Mouse (Mus musculus): ENCODE measurements around the gene Cpt1c. TPM values are rescaled to one million over a fixed set of nuclear protein-coding genes. Genes with fewer than 3 reads are reported as not detected.

Gene Cpt1c
- polyA plus RNA-seq, 1 experiment from 2014 or later, result 10.0 TPM

DNA sequence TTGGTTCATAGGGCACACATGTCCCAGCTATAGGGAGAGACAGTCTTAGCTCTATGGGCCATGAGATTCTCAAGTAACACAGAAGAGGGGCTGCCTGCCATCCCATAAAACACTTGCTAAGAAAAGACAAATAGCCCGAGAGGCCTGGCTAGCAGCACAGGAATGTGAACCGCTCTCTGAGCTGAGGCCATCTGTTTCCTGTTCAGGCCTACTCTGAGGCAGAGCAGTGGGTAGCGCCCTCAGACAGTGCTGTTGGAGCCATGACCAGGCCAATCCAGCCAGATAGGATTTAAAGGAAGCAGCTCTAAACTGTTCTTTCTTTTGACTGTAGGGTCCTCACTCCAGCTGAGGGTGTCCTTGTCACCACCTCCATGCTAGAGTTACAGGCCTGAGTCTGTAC, 29.9 kb upstream of the Cpt1c start:
- 64% methylated on average over 3 of the region's 3 CpGs for WGBS (ENCODE audit: insufficient replicate concordance)
- ATAC-seq (replicated peaks; ENCODE audit: insufficient number of reproducible peaks, low FRiP score, low TSS enrichment), result no peak
- H3K27ac ChIP-seq (ENCODE audit: low read depth, low read length), result peak overlapping the region; percentile 47; the same call in 1 of the 2 replicates
- H3K9me3 ChIP-seq (replicated peaks; ENCODE audit: control insufficient read depth, low read length), result no peaks in the 10 kb centered on the region
- H3K36me3 ChIP-seq (ENCODE audit: control insufficient read depth, insufficient read depth, low read length), result peaks cover 67% of the 10 kb centered on the region
- H3K4me1 ChIP-seq (ENCODE audit: control insufficient read depth, insufficient read depth, low read length), result peaks cover 7% of the 10 kb centered on the region
- H3K27me3 ChIP-seq (ENCODE audit: control insufficient read depth, insufficient read depth, low read length), result no peaks in the 10 kb centered on the region
- H3K9ac ChIP-seq (ENCODE audit: low read depth, low read length), result no peak overlapping the region
- H3K4me2 ChIP-seq, result no peak overlapping the region
- H3K4me3 ChIP-seq (ENCODE audit: low read depth, low read length), result no peak overlapping the region

GRCm38 (mm10) chr7:45002440-45002839, 27.8 kb upstream of the Cpt1c start:
- Histone ChIP-seq H3K4me2 (no peak overlapping the region), H3K9me3 (replicated peaks; ENCODE audit: control insufficient read depth, low read length) (no peaks in the 10 kb centered on the region), H3K4me3 (ENCODE audit: low read depth, low read length) (no peak overlapping the region), H3K4me1 (ENCODE audit: control insufficient read depth, insufficient read depth, low read length) (peaks cover 19% of the 10 kb centered on the region), H3K27ac (ENCODE audit: low read depth, low read length) (no peak overlapping the region), H3K9ac (ENCODE audit: low read depth, low read length) (no peak overlapping the region), H3K27me3 (ENCODE audit: control insufficient read depth, insufficient read depth, low read length) (no peaks in the 10 kb centered on the region), H3K36me3 (ENCODE audit: control insufficient read depth, insufficient read depth, low read length) (peaks cover 52% of the 10 kb centered on the region)
- no peak for ATAC-seq (replicated peaks; ENCODE audit: insufficient number of reproducible peaks, low FRiP score, low TSS enrichment)
- 91% methylated on average over 7 of the region's 7 CpGs for WGBS (ENCODE audit: insufficient replicate concordance)

DNA sequence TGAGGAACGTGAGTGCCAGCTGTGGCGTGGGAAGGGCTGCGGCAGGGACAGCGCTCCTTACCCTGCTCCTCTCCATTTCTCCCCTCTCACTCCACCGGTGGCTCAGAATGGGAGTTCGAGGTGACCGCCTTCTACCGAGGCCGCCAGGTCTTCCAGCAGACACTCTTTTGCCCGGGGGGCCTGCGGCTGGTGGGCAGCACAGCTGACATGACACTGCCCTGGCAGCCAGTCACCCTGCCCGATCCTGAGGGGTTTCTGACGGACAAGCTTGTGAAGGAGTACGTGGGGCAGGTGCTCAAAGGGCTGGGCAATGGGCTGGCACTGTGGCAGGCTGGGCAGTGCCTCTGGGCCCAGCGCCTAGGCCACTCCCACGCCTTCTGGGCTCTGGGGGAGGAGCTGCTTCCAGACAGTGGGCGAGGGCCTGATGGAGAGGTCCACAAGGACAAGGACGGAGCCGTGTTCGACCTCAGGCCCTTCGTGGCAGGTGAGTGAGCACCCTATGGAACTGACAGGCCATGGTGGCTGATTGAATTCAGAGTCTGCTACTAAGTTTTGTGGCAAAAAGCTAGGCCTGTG, 26.0 kb upstream of the Cpt1c start:
- ATAC-seq (replicated peaks; ENCODE audit: insufficient number of reproducible peaks, low FRiP score, low TSS enrichment), result no peak
- no peaks in the 10 kb centered on the region for H3K9me3 ChIP-seq (replicated peaks; ENCODE audit: control insufficient read depth, low read length)
- H3K36me3 ChIP-seq (ENCODE audit: control insufficient read depth, insufficient read depth, low read length), result peaks cover 35% of the 10 kb centered on the region
- no peak overlapping the region for H3K4me3 ChIP-seq (ENCODE audit: low read depth, low read length)
- 85% methylated on average over 21 of the region's 21 CpGs for WGBS (ENCODE audit: insufficient replicate concordance)
- no peak overlapping the region for H3K9ac ChIP-seq (ENCODE audit: low read depth, low read length)
- no peaks in the 10 kb centered on the region for H3K27me3 ChIP-seq (ENCODE audit: control insufficient read depth, insufficient read depth, low read length)
- H3K4me1 ChIP-seq (ENCODE audit: control insufficient read depth, insufficient read depth, low read length), result peaks cover 27% of the 10 kb centered on the region
- H3K4me2 ChIP-seq, result no peak overlapping the region
- no peak overlapping the region; the same call in 1 of the 2 replicates for H3K27ac ChIP-seq (ENCODE audit: low read depth, low read length)

DNA sequence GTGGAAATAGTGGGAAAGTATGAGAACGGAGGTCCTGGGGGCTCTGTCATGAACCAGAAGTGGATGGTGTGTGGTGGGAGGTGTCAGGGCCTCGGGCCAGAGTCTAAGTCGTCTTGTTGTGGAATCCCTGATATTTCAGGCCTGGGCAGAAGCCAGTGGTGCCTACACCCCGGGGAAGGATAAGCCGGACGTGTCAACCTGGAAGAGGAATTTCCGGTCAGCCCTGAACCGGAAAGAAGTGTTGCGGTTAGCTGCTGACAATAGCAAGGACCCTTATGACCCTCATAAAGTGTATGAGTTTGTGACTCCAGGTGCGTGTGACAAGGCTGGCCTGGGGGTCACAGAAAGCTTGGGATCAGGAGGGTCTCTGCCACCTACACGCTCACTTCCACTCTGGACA, 25.1 kb upstream of the Cpt1c start:
- Histone ChIP-seq H3K9me3 (replicated peaks; ENCODE audit: control insufficient read depth, low read length) (no peaks in the 10 kb centered on the region), H3K4me2 (peak overlapping the region; percentile 97), H3K4me1 (ENCODE audit: control insufficient read depth, insufficient read depth, low read length) (peaks cover 27% of the 10 kb centered on the region), H3K9ac (ENCODE audit: low read depth, low read length) (no peak overlapping the region), H3K4me3 (ENCODE audit: low read depth, low read length) (no peak overlapping the region), H3K27ac (ENCODE audit: low read depth, low read length) (no peak overlapping the region), H3K27me3 (ENCODE audit: control insufficient read depth, insufficient read depth, low read length) (no peaks in the 10 kb centered on the region), H3K36me3 (ENCODE audit: control insufficient read depth, insufficient read depth, low read length) (peaks cover 34% of the 10 kb centered on the region)
- ATAC-seq (replicated peaks; ENCODE audit: insufficient number of reproducible peaks, low FRiP score, low TSS enrichment), result no peak
- WGBS (ENCODE audit: insufficient replicate concordance), result 71% methylated on average over 11 of the region's 11 CpGs

- peak within 1 kb of the TSS; percentile 97 for H3K4me2 ChIP-seq
- H3K36me3 ChIP-seq (ENCODE audit: control insufficient read depth, insufficient read depth, low read length), result peaks cover 37% of the 10 kb centered on the region
- peak within 1 kb of the TSS; percentile 71 for H3K4me3 ChIP-seq (ENCODE audit: low read depth, low read length)
- no peaks in the 10 kb centered on the region for H3K9me3 ChIP-seq (replicated peaks; ENCODE audit: control insufficient read depth, low read length)
- ATAC-seq (replicated peaks; ENCODE audit: insufficient number of reproducible peaks, low FRiP score, low TSS enrichment), result no peak
- peak within 1 kb of the TSS; percentile 89 for H3K9ac ChIP-seq (ENCODE audit: low read depth, low read length)
- H3K27me3 ChIP-seq (ENCODE audit: control insufficient read depth, insufficient read depth, low read length), result no peaks in the 10 kb centered on the region
- H3K4me1 ChIP-seq (ENCODE audit: control insufficient read depth, insufficient read depth, low read length), result peaks cover 27% of the 10 kb centered on the region
- WGBS (ENCODE audit: insufficient replicate concordance), result 2% methylated on average over 18 of the region's 18 CpGs
- H3K27ac ChIP-seq (ENCODE audit: low read depth, low read length), result peak within 1 kb of the TSS; percentile 86
Measured at GRCm38 (mm10) chr7:44998501-44998955, 23.9 kb upstream of the Cpt1c start, which contains the start of gene Bcl2l12. TSS of gene Bcl2l12 (minus strand) at chr7:44998712.

DNA sequence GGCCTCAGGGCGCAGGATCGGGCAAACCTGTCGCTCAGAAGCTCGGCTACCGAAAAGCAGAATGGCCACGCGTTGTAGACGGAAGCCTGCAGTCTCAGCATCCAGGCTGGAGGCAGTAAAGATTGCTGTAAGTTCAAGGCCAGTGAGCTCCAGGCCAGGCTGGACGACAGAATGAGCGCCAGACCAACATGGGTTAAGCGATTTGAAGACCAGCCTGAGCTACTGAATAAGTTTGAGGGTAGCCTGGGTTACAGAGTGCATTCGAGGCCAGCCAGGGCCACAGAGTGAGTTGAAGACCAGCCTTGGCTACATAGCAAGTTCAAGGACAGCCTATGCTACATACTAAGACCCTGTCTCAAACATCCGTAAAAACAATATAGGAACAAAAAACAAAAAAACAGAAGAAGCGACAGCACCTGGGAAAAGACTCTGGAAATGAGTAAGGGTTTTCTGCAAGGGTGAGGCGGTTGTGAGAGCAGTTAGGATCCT, 23.3 kb upstream of the Cpt1c start:
- peaks cover 27% of the 10 kb centered on the region for H3K4me1 ChIP-seq (ENCODE audit: control insufficient read depth, insufficient read depth, low read length)
- peaks cover 35% of the 10 kb centered on the region for H3K36me3 ChIP-seq (ENCODE audit: control insufficient read depth, insufficient read depth, low read length)
- no peak for ATAC-seq (replicated peaks; ENCODE audit: insufficient number of reproducible peaks, low FRiP score, low TSS enrichment)
- peak overlapping the region; percentile 86 for H3K27ac ChIP-seq (ENCODE audit: low read depth, low read length)
- H3K9ac ChIP-seq (ENCODE audit: low read depth, low read length), result peak overlapping the region; percentile 89
- 3% methylated on average over 15 of the region's 15 CpGs for WGBS (ENCODE audit: insufficient replicate concordance)
- H3K9me3 ChIP-seq (replicated peaks; ENCODE audit: control insufficient read depth, low read length), result no peaks in the 10 kb centered on the region
- H3K4me3 ChIP-seq (ENCODE audit: low read depth, low read length), result peak overlapping the region; percentile 71
- H3K4me2 ChIP-seq, result peak overlapping the region; percentile 97
- H3K27me3 ChIP-seq (ENCODE audit: control insufficient read depth, insufficient read depth, low read length), result no peaks in the 10 kb centered on the region

DNA sequence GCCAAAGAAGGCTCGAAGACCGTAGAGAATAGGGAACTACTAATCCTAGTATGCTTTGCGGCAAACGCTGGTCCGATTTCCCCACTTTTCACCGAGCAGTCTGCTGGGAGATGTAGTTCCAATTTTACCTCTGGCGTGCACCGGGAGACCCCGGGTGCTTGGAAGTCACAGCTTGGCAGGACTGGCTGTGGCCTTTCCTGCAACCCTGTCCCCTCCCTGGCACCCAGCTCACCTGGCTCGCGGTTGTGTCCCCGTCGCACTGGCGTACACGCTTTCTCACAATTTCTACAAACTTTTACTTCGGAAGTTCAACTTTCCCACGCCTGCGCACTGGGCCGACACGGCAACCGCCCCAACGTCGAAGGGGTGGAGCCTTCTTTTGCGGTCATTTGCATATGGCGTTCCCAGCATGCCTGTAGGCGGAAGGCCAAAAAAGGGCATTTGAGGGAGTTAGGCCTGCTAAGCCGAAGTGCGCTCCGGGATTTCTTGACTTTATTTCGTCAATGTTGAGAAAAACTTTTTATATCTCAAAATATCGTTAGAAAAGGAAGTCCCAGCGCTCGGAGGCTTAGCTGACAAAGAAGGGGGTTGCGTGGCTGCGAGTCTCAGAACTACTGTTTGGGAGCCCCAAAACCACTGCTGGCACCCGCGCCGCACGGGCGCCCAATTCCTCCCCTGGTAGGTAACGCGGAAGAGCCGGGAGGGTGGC, 22.7 kb upstream of the Cpt1c start, which contains the start of gene Irf3:
Gene Irf3 (plus strand): TSS at position 418 of the 709 bp plus-strand sequence.
- Histone ChIP-seq H3K27me3 (ENCODE audit: control insufficient read depth, insufficient read depth, low read length) (no peaks in the 10 kb centered on the region), H3K4me3 (ENCODE audit: low read depth, low read length) (peak within 1 kb of the TSS; percentile 71), H3K36me3 (ENCODE audit: control insufficient read depth, insufficient read depth, low read length) (peaks cover 32% of the 10 kb centered on the region), H3K9ac (ENCODE audit: low read depth, low read length) (peak within 1 kb of the TSS; percentile 89), H3K4me1 (ENCODE audit: control insufficient read depth, insufficient read depth, low read length) (peaks cover 27% of the 10 kb centered on the region), H3K4me2 (peak within 1 kb of the TSS; percentile 97), H3K9me3 (replicated peaks; ENCODE audit: control insufficient read depth, low read length) (no peaks in the 10 kb centered on the region), H3K27ac (ENCODE audit: low read depth, low read length) (peak within 1 kb of the TSS; percentile 86)
- under 1% methylated on average over 43 of the region's 43 CpGs for WGBS (ENCODE audit: insufficient replicate concordance)
- peak; percentile 82 for ATAC-seq (replicated peaks; ENCODE audit: insufficient number of reproducible peaks, low FRiP score, low TSS enrichment)

DNA sequence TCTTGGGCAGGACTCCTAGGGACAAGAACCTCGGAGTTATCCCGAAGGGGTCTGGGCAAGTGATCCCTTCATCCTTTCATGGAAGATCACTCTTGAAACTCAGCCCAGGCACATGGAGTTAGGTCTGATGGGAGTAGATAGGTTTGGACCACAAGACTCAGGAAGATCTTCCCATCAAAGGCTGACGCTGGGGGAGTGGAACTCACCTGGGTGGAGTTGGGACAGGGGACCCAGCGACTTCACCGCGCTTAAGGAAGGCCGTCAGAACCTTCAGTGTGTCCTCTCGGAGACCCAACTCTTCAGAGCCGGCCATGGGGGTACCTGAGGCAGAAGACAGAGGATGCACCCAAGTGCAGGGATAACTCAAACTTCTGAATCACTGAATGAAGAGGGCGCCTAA, 22.0 kb upstream of the Cpt1c start:
- H3K9me3 ChIP-seq (replicated peaks; ENCODE audit: control insufficient read depth, low read length), result no peaks in the 10 kb centered on the region
- peak overlapping the region; percentile 86 for H3K27ac ChIP-seq (ENCODE audit: low read depth, low read length)
- peak overlapping the region; percentile 97 for H3K4me2 ChIP-seq
- H3K4me1 ChIP-seq (ENCODE audit: control insufficient read depth, insufficient read depth, low read length), result peaks cover 25% of the 10 kb centered on the region
- peak overlapping the region; percentile 89 for H3K9ac ChIP-seq (ENCODE audit: low read depth, low read length)
- H3K36me3 ChIP-seq (ENCODE audit: control insufficient read depth, insufficient read depth, low read length), result peaks cover 33% of the 10 kb centered on the region
- peak overlapping the region; percentile 71 for H3K4me3 ChIP-seq (ENCODE audit: low read depth, low read length)
- H3K27me3 ChIP-seq (ENCODE audit: control insufficient read depth, insufficient read depth, low read length), result no peaks in the 10 kb centered on the region
- 18% methylated on average over 10 of the region's 10 CpGs for WGBS (ENCODE audit: insufficient replicate concordance)
- no peak for ATAC-seq (replicated peaks; ENCODE audit: insufficient number of reproducible peaks, low FRiP score, low TSS enrichment)

All from heart, embryonic 11.5 days (tissue).